Mouse (Mus musculus): Measurements from ENCODE around the gene Mrpl57. TPM values are rescaled to one million over a fixed set of nuclear protein-coding genes. Genes with fewer than 3 reads are reported as not detected.

Gene Mrpl57
- total RNA-seq, 2 experiments from 2014 or later = 104 to 128 TPM

DNA sequence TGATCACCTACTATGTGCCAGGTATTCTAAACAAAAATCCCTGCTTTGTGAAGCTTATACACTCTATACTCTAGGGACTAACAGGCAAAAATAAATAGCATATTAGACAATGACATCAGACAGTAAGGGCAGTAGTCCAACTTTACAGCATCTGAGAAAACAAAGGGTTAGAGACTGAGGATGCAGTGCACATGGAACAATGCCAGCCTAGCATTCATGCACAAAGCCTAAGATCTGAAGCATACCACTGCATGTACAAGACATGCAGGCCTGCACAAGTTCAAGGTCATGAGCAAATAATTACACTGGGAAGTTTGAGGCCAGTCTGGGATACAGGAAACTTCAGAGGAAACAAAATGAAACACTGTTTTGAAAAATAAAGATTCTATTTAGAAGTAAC is 33.5 kb downstream of the Mrpl57 start:
- DNase-seq = no peak

DNA sequence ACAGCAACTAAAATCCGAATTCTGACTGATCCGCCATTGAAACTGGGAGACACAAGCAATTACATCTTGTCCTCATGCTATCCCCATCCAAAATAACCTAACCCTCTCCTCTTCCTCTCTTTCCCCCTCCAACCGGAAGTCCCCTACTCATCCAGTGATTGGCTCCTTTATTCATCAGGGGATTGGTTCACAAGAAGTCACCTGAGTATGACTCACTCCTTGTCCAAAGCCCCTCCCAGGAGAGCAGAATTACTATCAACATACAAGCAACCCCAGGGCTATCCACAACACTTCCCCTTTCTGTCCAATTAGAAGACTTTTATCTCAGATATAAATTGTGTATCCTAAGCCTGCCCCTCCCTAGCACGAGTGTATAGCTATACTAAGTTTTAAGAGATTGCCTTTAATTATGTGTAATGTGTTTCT is 36.0 kb downstream of the Mrpl57 start:
- no peak for DNase-seq

DNA sequence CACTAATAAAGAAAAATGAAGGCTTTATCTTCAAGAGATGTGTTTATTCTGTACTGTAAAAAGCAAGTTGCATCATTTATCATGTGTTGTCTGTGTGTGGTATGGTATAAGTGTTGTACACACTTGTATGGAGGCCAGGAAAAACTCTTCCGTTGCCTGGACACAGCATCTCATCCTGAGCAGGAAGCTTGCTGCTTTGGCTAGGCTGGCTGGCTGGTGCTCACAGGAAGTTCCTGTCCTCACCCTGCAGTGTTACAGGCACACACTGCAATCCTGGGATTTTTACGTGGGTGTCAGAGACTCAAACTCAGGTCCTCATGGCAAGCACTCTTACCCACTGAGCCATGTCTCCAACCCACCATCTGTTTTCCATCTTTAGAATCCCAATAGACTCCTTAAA is 37.1 kb downstream of the Mrpl57 start:
- no peak for DNase-seq

DNA sequence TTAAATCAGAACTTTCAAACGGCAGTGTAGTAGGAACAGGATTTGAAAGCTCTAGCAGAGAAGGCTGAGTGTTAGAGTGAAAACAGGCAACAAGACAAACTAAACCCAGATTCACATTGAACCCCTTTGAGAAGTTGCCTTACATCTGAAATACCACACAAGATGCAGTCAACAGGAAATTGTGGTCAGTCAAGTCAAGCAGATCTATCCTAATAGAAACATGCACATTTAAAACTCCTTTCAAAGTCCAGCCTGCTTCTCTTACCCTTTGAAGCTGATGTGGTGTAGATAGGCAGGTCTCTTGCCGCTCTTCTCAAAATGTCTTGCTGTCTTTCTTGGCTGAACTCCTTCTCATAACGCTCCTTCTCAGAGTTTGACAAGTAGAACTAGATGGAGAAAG is 39.2 kb downstream of the Mrpl57 start:
- DNase-seq = no peak

DNA sequence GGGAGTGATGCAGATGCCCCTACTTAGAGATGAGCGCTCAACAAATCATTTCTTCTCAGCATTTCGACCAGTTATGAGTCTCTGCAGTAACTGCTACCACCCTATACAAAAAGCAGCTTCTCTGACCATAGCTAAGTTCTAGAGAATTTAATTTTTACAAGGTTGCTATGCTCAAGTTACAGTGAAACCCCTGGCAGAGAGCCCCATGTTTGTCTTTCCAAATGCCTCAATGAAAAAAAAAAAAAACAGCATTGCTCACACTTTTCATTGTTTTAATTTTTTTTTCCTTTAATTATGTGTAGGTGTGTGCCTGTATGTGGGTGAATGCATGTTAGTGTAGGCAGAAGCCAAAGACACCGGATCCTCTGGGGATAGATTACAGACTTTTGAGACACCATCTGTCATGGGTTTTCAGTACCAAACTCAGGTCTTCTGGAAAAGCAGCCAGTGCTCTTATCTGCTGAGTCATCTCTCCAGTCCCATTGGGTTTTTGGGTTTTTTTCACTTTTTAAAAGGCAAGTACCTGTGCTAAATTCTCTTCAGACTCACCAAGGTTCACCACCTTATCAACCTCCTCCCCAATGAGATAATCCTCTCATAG is 40.7 kb downstream of the Mrpl57 start:
- DNase-seq = no peak

DNA sequence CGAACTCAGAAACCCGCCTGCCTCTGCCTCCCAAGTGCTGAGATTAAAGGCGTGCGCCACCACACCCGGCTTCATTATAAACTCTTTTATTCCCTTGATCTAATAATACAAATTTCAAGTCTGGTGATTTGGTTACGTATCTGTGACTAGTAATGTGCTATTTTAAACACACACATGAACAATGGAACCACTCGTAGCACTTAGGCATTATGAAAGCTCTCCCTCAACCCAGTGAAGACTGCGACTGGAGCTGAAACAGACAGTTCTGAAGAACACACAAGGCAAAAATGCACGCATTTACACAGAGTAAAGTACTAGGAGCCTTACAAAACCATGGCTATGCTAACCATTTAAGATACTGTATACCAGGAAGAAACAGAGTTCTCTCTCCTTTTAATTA is 51.9 kb downstream of the Mrpl57 start:
- DNase-seq = no peak

Small RNA genes lying within 50 kb of the gene (microRNA-seq; reads per million reads assigned to microRNA genes)
- not detected for gene Mir3077

Other genes with a start within 250 kb of the Mrpl57 start
- 10 to 100 TPM; 32.9 to 33.9 TPM for gene Xpo4, start 160.8 kb upstream of the Mrpl57 start, total RNA-seq (2021)
- 1 to 10 TPM; 1.9 to 2.2 TPM for gene Gm49361, start 80.1 kb upstream of the Mrpl57 start, total RNA-seq (2021)
- gene Lats2, start 67.8 kb upstream of the Mrpl57 start, total RNA-seq (2021) = 10 to 100 TPM; 51.6 to 59.1 TPM
- gene Sap18, start 28.1 kb upstream of the Mrpl57 start, total RNA-seq (2021) = 10 to 100 TPM; 59.7 to 68.0 TPM
- gene Ska3, start within 50 bp of the Mrpl57 start, total RNA-seq (2021) = 1 to 10 TPM in 1 of 2 experiments, under 1 TPM in 1; 0.82 to 1.5 TPM
- 10 to 100 TPM; 36.6 to 50.5 TPM for gene Zdhhc20, start 64.0 kb downstream of the Mrpl57 start, total RNA-seq (2021)
- gene Micu2, start 173.0 kb downstream of the Mrpl57 start, total RNA-seq (2021) = 10 to 100 TPM; 49.9 to 72.6 TPM
- gene Fgf9, start 244.3 kb downstream of the Mrpl57 start, total RNA-seq (2021) = 10 to 100 TPM; 10.1 to 23.9 TPM